Mouse (Mus musculus) brown adipose tissue, adult 24 weeks (tissue): ENCODE results near the gene Apoa4. TPM values are rescaled to one million over a fixed set of nuclear protein-coding genes. Genes with fewer than 3 reads are reported as not detected.
A peak's percentile ranks its signal among the peaks of the same experiment; 100 is the strongest.

ENCODE experiments used
- H3K27ac ChIP-seq: fragments of 200-500 bp; replicated peaks from 2 replicates; pipeline ENCODE4 v1.5.1; 2012; ENCODE audit warnings: low read depth, mild to moderate bottlenecking, low read length
- H3K4me1 ChIP-seq: fragments of 200-500 bp; 2 replicates; pipeline ENCODE4 v1.6.1; 2012; ENCODE audit warnings: low read length, mixed read lengths; ENCODE audit not compliant: control insufficient read depth, insufficient read depth, insufficient read length
- H3K4me3 ChIP-seq: fragments of 200-500 bp; 2 replicates; pipeline ENCODE4 v1.5.1; 2012; ENCODE audit warnings: low read depth, mild to moderate bottlenecking, low read length, moderate library complexity; ENCODE audit not compliant: insufficient read depth
- polyA plus RNA-seq: library from polyadenylated mRNA; stranded (reverse); fragments of >200 nt; gene quantifications from 2 replicates; pipeline ENCODE4 v1.2.4, GENCODE M21; 2012; ENCODE audit not compliant: missing spikeins, insufficient read depth, insufficient read length

Apoa4 gene
- polyA plus RNA-seq, 1 experiment = 1.7 TPM

DNA sequence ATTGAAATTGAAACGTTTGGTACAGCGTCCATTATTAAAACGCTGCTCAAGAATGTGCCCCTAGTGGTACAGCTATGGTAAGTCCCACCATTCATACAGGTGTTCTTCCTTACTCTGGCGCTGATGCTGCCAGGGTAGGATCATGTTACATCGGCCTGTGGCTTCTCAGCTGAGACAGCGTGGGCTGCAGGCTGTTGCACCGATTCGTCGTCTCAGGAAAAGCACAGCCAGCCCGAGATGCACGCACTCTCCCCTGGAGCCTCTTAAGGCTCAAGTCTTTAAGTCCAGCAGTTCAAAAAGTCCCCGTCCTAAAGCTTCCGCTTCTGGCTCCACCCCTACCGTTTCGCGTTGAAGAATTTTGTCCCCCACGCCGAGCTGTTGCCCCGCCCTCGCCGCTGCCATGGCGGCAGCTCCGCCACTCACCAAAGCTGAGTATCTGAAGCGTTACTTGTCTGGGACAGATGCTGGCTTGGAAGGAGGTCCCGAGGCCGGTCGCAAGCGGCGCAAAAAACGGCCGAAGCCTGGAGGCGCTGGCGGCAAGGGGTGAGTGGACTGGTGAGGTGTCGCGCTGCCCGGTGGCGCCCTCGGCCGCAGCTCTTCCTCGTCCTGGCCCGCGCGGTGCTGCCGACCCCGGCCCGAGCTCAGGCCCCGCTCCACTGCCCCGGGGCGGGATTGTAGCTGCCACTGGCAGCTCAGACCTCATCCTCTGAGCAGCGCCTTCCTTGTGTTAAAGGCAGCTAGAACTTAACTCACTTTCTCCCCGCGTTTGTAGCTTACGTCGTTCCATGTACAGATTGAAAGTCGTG is 42.3 kb downstream of the Apoa4 start, which contains the start of gene Bud13:
Bud13 (plus strand) TSS at position 378 of the 806 bp plus-strand sequence.
- Histone ChIP-seq H3K4me3 (peak within 1 kb of the TSS; percentile 96), H3K27ac (peak within 1 kb of the TSS; percentile 28; the same call in 1 of the 2 replicates), H3K4me1 (no peaks in the 10 kb centered on the region)

Other genes with a start within 250 kb of the Apoa4 start
- 27.8 and 43.8 TPM in 2 replicates for gene Pafah1b2, start 228.0 kb upstream of the Apoa4 start, polyA plus RNA-seq
- 14.9 and 16.1 TPM in 2 replicates for gene Sik3, start 227.9 kb upstream of the Apoa4 start, polyA plus RNA-seq
- 6.7 TPM in 1 of 2 replicates, not detected in the other for gene Apoa1, start 12.1 kb upstream of the Apoa4 start, polyA plus RNA-seq
- 7.4 and 8.2 TPM in 2 replicates for gene Apoc3, start 5.1 kb upstream of the Apoa4 start, polyA plus RNA-seq
- gene Apoa5, start 27.9 kb downstream of the Apoa4 start, polyA plus RNA-seq = 1.7 TPM in 1 of 2 replicates, not detected in the other
- 17.0 and 18.9 TPM in 2 replicates for gene Zpr1, start 32.4 kb downstream of the Apoa4 start, polyA plus RNA-seq
- gene Bud13, start 42.3 kb downstream of the Apoa4 start, polyA plus RNA-seq = 6.6 and 6.9 TPM in 2 replicates
- not detected in 2 replicates for gene 4931429L15Rik, start 79.3 kb downstream of the Apoa4 start, polyA plus RNA-seq